Mouse (Mus musculus): ENCODE measurements around the gene Hyal1. TPM values are rescaled to one million over a fixed set of nuclear protein-coding genes. Genes with fewer than 3 reads are reported as not detected.

The Hyal1 gene
- total RNA-seq, 2 experiments from 2014 or later: 1.6 to 2.4 TPM

DNA sequence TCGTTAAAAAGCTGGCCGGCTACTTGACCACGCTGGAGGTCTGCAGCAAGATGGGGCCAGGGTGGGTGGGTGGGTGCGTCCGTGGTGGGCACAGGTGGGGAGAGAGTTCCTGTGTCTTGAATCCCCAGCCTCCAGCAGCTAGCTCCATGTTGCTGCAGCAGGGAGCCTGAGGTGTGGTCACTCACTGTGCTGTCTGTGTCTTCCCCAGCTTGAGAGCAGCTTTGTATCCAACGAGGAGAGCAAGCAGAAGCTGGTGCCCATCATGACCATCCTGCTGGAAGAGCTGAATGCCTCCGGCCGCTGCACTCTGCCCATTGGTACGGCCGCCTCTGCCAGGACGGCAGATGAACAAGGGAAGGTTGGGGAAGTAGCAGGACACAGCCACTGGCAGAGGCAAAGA lies 33.4 kb upstream of the Hyal1 start:
- no peak for TF ChIP-seq CTCF (IDR thresholded peaks at IDR 0.05)
- intact Hi-C loops (cut with DNase I): no loop called here
- no peak overlapping the region for H3K4me3 ChIP-seq
- no peak overlapping the region for H3K27ac ChIP-seq
- DNase-seq: no peak

DNA sequence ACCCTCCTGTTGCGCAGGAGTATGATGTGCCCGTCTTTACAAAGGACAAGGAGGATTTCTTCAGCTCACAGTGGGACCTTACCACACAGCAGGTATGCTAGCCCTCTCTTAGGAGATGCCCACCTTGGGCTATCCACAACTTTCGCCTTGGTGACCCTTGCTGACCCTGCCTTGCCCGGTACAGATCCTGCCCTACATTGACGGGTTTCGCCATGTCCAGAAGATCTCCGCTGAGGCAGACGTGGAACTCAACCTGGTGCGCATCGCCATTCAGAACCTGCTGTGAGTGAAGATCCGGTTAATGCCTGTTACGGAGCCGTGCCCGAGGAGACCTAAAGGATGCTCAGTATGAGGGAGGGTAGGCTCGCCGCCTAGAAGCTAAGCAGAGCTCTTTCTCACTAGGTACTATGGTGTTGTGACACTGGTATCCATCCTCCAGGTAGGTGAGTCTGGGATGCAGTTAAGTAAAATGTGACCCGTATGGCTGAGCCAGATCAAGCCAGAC lies 32.5 kb upstream of the Hyal1 start:
- Histone ChIP-seq H3K4me3 (no peak overlapping the region), H3K27ac (no peak overlapping the region)
- intact Hi-C loops (cut with DNase I): no loop called here
- DNase-seq: no peak
- TF ChIP-seq CTCF (IDR thresholded peaks at IDR 0.05): no peak

DNA sequence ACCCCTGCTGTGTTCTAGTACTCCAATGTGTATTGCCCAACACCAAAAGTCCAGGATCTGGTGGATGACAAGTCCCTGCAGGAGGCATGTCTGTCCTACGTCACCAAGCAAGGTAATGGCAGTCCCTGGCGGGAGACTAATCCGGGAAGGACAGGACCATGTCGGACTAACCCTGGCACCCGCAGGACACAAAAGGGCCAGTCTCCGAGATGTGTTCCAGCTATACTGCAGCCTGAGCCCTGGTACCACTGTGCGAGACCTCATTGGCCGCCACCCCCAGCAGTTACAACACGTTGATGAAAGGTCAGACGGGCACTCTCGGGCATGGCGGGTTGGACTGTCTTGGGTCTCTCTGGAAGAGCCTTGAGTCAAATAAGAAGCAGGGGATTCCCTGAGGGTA lies 32.0 kb upstream of the Hyal1 start:
- H3K27ac ChIP-seq: no peak overlapping the region
- no peak for TF ChIP-seq CTCF (IDR thresholded peaks at IDR 0.05)
- intact Hi-C loops (cut with DNase I): no loop called here
- no peak overlapping the region for H3K4me3 ChIP-seq
- DNase-seq: no peak

DNA sequence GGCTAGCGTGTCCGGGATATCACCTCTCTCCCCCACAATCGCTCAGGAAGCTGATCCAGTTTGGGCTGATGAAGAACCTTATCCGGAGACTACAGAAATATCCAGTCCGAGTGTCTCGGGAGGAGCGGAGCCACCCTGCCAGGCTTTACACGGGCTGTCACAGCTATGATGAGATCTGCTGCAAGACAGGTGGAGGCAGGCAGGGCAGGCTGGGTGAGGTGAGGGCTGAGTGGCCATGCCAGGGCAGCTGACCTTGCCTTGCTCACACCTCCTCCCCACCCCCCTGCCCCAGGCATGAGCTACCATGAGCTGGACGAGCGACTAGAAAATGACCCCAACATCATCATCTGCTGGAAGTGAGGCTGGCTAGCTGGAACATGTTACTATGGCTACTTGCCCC lies 31.5 kb upstream of the Hyal1 start:
- intact Hi-C loops (cut with DNase I): no loop called here
- no peak for TF ChIP-seq CTCF (IDR thresholded peaks at IDR 0.05)
- Histone ChIP-seq H3K4me3 (no peak overlapping the region), H3K27ac (0 out of 2 replicates have a peak overlapping the region, but pooled peaks have one; percentile 9)
- DNase-seq: no peak

DNA sequence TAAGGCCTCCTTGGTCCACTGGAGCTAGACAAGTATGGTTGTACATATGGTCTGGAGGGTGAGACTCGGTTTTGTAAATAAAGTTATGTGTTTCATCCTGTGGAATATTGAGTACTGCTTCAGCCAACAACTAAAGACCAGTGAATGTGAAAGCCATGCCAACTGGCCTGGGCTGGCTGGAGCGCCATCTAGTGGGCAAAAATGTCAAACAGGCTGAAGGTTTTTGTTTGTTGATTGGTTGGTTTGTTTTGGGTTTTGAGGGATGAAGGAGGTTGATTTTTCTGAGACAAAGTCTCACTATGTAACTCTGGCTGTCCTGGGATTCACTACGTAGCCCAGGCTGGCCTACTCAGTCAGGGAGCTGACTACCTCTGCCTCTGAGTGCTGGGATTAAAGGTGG lies 31.1 kb upstream of the Hyal1 start:
- peak; percentile 97 for TF ChIP-seq CTCF (IDR thresholded peaks at IDR 0.05)
- DNase-seq: peak; percentile 77
- Histone ChIP-seq H3K4me3 (no peak overlapping the region), H3K27ac (0 out of 2 replicates have a peak overlapping the region, but pooled peaks have one; percentile 9)
- intact Hi-C loops (cut with DNase I): no loop called here

DNA sequence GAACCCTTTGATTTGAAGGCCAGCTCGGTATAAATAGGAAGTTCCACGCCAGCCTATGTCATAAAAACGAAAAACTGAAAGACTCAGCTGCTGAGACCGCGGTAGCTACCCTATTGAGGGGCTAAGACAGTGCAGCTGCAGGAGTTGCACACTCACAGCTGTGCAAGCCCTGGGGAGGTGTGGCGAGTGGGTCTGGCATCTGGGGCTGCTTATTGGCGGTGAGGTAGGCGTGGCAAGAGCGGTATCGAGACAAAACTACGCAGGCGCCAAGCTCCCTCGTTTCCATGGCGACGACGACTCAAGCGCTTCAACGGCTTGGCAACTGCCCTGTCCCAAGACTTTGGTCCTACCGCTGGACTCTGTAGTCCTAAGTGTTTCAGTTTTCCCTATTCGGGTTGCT lies 29.7 kb upstream of the Hyal1 start, which contains the start of gene Zmynd10:
TSS of gene Zmynd10 (plus strand) at position 273 of the 400 bp plus-strand sequence.
- intact Hi-C loops (cut with DNase I): no loop called here
- Histone ChIP-seq H3K27ac (peak within 1 kb of the TSS; percentile 21; the same call in 1 of the 2 replicates), H3K4me3 (peak within 1 kb of the TSS; percentile 46)
- peak; percentile 87 for DNase-seq
- no peak for TF ChIP-seq CTCF (IDR thresholded peaks at IDR 0.05)

DNA sequence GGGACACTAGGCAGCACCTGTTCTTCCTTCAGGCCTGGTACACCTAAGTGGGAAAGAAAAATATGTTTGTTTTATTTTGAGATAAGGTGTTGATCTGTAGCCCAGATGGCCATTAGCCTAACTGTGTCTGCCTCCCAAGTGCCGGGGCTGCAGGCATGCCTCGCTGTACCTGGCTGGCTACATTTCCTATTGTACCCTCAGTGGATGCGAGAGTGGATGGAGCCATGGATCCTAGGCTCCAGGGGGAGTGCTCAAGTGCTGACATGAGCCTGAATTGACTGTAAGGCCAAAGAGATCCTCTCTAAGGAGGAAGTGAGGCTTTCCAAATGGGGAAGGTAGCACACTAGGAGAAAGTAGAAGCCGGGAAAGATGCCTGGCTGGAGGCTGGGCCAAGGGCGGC lies 28.8 kb upstream of the Hyal1 start:
- intact Hi-C loops (cut with DNase I): no loop called here
- H3K27ac ChIP-seq: no peak overlapping the region
- TF ChIP-seq CTCF (IDR thresholded peaks at IDR 0.05): no peak
- no peak overlapping the region for H3K4me3 ChIP-seq
- no peak for DNase-seq

DNA sequence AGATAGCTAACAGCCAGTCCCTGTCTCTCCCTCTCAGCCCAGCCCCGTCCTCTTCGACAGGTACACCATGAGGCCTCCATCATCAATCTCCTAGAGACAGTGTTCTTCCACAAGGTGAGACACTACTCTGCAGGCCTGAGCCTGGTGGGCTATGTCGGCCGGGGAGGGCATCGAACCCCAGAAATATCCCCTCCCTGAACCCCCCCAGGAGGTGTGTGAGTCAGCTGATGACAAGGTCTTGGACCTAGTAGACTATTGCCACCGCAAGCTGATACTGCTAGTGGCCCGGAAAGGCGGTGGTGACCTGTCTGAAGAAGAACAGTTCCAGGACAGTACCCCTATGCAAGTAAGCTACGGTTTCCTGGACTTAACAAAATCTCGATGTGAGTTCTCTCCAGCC lies 27.9 kb upstream of the Hyal1 start:
- TF ChIP-seq CTCF (IDR thresholded peaks at IDR 0.05): no peak
- no peak overlapping the region for H3K27ac ChIP-seq
- intact Hi-C loops (cut with DNase I): no loop called here
- no peak for DNase-seq
- H3K4me3 ChIP-seq: no peak overlapping the region

DNA sequence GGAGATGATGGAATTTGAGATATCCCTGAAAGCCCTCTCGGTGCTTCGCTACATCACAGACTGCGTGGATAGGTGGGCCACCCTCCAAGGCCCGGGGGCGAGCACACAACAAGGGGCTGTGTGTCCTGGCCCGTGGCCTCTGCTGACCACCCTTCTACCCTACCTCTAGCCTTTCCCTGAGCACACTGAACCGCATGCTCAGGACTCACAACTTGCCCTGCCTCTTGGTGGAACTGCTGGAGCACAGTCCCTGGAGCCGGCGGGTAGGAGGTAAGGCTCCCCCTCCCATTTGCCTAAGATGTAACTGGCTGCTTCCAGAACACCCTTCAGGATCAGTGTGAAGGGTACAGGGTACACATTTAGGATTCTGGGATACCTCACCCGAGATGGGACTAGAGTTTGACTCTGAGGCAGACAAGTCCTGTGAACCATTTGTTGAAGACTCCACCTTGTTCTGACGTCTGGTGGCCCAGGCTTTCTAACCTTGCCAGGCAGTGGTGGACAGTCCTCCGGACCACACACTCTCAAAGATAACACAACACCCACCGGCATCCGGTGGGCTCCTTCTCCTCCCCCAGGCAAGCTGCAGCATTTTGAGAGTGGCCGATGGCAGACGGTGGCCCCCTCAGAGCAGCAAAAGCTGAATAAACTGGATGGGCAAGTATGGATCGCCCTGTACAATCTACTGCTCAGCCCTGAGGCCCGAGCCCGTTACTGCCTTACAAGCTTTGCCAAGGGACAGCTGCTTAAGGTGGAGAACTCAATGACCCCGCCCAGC lies 27.2 kb upstream of the Hyal1 start:
- no peak overlapping the region for H3K4me3 ChIP-seq
- no peak for TF ChIP-seq CTCF (IDR thresholded peaks at IDR 0.05)
- H3K27ac ChIP-seq: no peak overlapping the region
- intact Hi-C loops (cut with DNase I): no loop called here
- DNase-seq: no peak

DNA sequence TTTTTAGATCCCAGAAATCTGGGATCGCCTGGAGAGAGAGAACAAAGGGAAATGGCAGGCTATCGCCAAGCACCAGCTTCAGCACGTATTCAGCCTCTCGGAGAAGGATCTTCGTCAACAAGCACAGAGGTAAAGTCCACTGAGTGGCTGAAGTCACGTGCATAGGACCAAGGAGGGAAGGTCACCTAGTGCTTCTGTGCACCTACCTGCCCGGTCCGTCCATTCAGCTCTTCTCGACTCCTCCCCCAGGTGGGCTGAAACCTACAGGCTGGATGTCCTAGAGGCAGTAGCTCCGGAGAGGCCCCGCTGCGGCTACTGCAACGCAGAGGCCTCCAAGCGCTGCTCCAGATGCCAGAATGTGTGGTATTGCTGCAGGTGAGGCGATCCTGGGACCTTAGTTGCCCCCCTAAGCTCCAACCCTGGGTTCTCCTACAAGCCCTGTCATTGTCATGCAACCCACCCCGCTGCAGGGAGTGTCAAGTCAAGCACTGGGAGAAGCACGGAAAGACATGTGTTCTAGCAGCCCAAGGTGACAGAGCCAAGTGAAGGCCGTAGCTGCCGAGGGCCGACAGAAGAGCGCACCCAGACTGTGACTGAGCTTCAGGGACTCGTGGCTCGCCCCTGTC lies 26.1 kb upstream of the Hyal1 start:
- TF ChIP-seq CTCF (IDR thresholded peaks at IDR 0.05): no peak
- no peak overlapping the region; the same call in 1 of the 2 replicates for H3K4me3 ChIP-seq
- DNase-seq: no peak
- H3K27ac ChIP-seq: peak overlapping the region; percentile 85; the same call in 1 of the 2 replicates
- intact Hi-C loops (cut with DNase I): no loop called here

DNA sequence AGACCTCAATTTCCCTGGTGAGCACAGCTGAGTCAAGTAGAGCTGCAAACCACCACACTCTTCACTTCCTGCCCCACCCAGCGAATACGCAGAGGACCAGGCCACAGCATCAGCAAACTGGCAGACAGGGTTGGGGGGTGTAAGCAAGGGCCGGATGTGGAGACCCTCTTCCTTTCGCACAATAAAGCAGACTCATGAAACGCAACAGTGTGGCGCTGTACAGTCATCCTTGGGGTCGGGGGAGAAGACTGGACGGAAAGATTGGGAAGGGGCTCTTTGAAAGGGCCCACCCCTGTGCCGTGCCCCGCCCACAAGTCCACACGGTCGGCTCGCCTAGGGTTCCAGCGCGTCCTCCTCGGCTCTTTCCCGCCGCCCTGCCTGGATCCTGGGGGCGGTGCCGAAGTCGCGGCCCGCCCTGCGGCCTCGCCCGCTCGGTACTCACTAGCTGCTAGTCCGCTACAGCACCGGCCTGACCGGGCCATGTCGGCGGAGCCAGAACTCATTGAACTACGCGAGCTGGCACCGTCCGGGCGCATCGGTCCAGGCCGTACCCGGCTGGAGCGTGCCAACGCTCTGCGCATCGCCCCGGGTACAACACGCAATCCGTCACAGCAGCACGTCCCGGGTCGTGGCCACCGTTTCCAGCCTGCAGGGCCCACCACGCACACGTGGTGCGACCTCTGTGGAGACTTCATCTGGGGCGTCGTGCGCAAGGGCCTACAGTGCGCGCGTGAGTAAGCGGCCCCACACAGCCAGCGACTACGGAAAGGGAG lies 25.4 kb upstream of the Hyal1 start, which contains the start of gene Rassf1:
TSS of gene Rassf1 (plus strand) at position 439 of the 773 bp plus-strand sequence.
- Histone ChIP-seq H3K27ac (peak within 1 kb of the TSS; percentile 85), H3K4me3 (peak within 1 kb of the TSS; percentile 78)
- no peak for TF ChIP-seq CTCF (IDR thresholded peaks at IDR 0.05)
- intact Hi-C loops (cut with DNase I): no loop called here
- peak; percentile 82 for DNase-seq

DNA sequence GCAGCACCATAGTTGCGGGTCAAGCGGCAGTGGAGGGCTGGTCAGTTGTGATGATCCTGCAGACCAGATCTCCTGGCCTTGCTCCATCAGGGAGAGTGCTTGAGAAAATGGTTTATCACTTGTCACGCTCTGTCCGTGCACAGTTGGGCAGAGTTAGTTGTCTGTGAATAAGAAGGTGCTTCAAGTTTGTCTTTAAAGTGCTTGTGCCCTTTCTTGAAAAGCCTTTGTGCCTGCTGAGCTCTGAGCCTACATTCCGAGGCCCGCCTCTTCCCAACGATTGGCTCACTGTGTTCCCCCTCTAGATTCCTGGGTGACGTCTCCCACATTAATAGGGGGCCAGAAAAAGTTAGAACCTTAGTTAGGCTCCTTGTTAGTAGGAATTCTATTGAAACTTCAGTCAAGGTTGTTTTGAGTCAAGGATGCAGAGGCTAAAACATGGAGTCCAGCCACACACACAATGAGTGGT lies 24.8 kb upstream of the Hyal1 start:
- Histone ChIP-seq H3K4me3 (peak overlapping the region; percentile 78), H3K27ac (peak overlapping the region; percentile 85)
- intact Hi-C loops (cut with DNase I): no loop called here
- DNase-seq: no peak
- no peak for TF ChIP-seq CTCF (IDR thresholded peaks at IDR 0.05)

All from gastrocnemius, adult 2 months (tissue).